Mouse (Mus musculus) liver, embryonic 14.5 days (tissue): ENCODE measurements around the gene Gm4881.
A peak's percentile ranks its signal among the peaks of the same experiment; 100 is the strongest.

ENCODE experiments used
- CTCF ChIP-seq: IDR thresholded peaks from 2 replicates; pipeline ENCODE4 v1.5.1; 2016; ENCODE audit warnings: antibody characterized with exemption, low read depth, control low read depth
- EP300 ChIP-seq: IDR thresholded peaks from 2 replicates; pipeline ENCODE4 v1.6.1; 2016; ENCODE audit warnings: antibody characterized with exemption, low read depth

DNA sequence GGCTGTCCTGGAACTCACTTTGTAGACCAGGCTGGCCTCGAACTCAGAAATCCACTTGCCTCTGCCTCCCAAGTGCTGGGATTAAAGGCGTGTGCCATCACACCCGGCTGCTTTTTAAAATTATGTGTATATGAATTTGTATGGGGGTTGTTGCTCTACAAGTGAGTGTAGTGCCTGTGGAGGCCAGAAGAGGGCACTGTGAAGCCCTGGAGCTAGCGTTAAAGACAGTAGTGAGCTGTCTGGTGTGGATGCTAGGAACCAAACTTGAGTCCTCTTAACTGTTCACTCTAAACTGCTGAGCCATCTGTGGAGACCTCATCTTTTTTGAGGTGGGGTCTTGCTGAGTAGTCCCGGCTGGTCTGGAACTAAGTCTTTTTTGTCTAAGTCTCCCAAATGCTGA, 41.5 kb upstream of the Gm4881 start:
- TF ChIP-seq CTCF: peak; percentile 61
- TF ChIP-seq EP300: no peak
